Mouse (Mus musculus): ENCODE measurements around the gene St6galnac4. TPM values are rescaled to one million over a fixed set of nuclear protein-coding genes. Genes with fewer than 3 reads are reported as not detected.

Gene St6galnac4
- total RNA-seq, 2 experiments from 2014 or later, result 25.6 to 26.3 TPM

GRCm38 (mm10) chr2:32568149-32568548 lies 18.7 kb upstream of the St6galnac4 start:
- peak; percentile 67 for DNase-seq
- intact Hi-C loops (cut with DNase I; ENCODE audit: low total_unique reads), result loop anchor here (2.0 kb wide), 1 partner anchor 165 kb away; no protein-coding TSS in a partner anchor

- no peak for DNase-seq
- intact Hi-C loops (cut with DNase I; ENCODE audit: low total_unique reads), result loop anchor here (2.0 kb wide), 1 partner anchor 166 kb away; no protein-coding TSS in a partner anchor
Observed at GRCm38 (mm10) chr2:32568941-32569340, 18.0 kb upstream of the St6galnac4 start.

- intact Hi-C loops (cut with DNase I; ENCODE audit: low total_unique reads), result no loop called here
- DNase-seq, result peak; percentile 90
Observed at GRCm38 (mm10) chr2:32570698-32571494, 16.0 kb upstream of the St6galnac4 start, which contains the start of gene Dpm2. Gene Dpm2 (plus strand): TSS chr2:32570858.

GRCm38 (mm10) chr2:32572196-32572595 lies 14.7 kb upstream of the St6galnac4 start:
- intact Hi-C loops (cut with DNase I; ENCODE audit: low total_unique reads), result no loop called here

GRCm38 (mm10) chr2:32574497-32574896 lies 12.4 kb upstream of the St6galnac4 start, which contains the start of gene Pip5kl1:
Gene Pip5kl1 (plus strand): TSS chr2:32574797.
- intact Hi-C loops (cut with DNase I; ENCODE audit: low total_unique reads), result no loop called here
- DNase-seq, result no peak

More at GRCm38 (mm10) chr2:32572196-32572595, 14.7 kb upstream of the St6galnac4 start:
- no peak for DNase-seq

- no peak for DNase-seq
- intact Hi-C loops (cut with DNase I; ENCODE audit: low total_unique reads), result loop anchor here (5.0 kb wide), 1 partner anchor 112 kb away; no protein-coding TSS in a partner anchor
Observed at GRCm38 (mm10) chr2:32574901-32575585, 11.9 kb upstream of the St6galnac4 start.

GRCm38 (mm10) chr2:32575586-32576160 lies 11.2 kb upstream of the St6galnac4 start, which contains the start of gene 9430097D07Rik:
Gene 9430097D07Rik (minus strand): TSS chr2:32575684.
- DNase-seq, result no peak
- intact Hi-C loops (cut with DNase I; ENCODE audit: low total_unique reads), result loop anchor here (5.0 kb wide), 1 partner anchor 112 kb away; no protein-coding TSS in a partner anchor

- intact Hi-C loops (cut with DNase I; ENCODE audit: low total_unique reads), result loop anchor here (5.0 kb wide), 1 partner anchor 111 kb away; no protein-coding TSS in a partner anchor
- no peak for DNase-seq
Observed at GRCm38 (mm10) chr2:32576532-32576931, 10.4 kb upstream of the St6galnac4 start.

GRCm38 (mm10) chr2:32578146-32579046 lies 8.5 kb upstream of the St6galnac4 start:
- intact Hi-C loops (cut with DNase I; ENCODE audit: low total_unique reads), result loop anchor here (5.0 kb wide), 1 partner anchor 109 kb away; no protein-coding TSS in a partner anchor
- DNase-seq, result peak; percentile 46

- intact Hi-C loops (cut with DNase I; ENCODE audit: low total_unique reads), result loop anchor here (5.0 kb wide), 1 partner anchor 36 kb away; no protein-coding TSS in a partner anchor
- no peak for DNase-seq
Observed at GRCm38 (mm10) chr2:32581450-32582095, 5.3 kb upstream of the St6galnac4 start.

GRCm38 (mm10) chr2:32582830-32583799 lies 3.8 kb upstream of the St6galnac4 start:
- intact Hi-C loops (cut with DNase I; ENCODE audit: low total_unique reads), result loop anchor here (5.0 kb wide), 1 partner anchor 34 kb away; no protein-coding TSS in a partner anchor
- peak; percentile 71 for DNase-seq

- intact Hi-C loops (cut with DNase I; ENCODE audit: low total_unique reads), result loop anchor here (2.0 kb wide), 1 partner anchor 20 kb away; no protein-coding TSS in a partner anchor
- DNase-seq, result no peak
Observed at GRCm38 (mm10) chr2:32585149-32585714, 1.7 kb upstream of the St6galnac4 start.

GRCm38 (mm10) chr2:32587731-32588321 lies 931 bp downstream of the St6galnac4 start:
- intact Hi-C loops (cut with DNase I; ENCODE audit: low total_unique reads), result no loop called here
- DNase-seq, result peak; percentile 46

- DNase-seq, result no peak
- intact Hi-C loops (cut with DNase I; ENCODE audit: low total_unique reads), result no loop called here
Observed at GRCm38 (mm10) chr2:32589213-32589795, 2.4 kb downstream of the St6galnac4 start.

GRCm38 (mm10) chr2:32590224-32590623 lies 3.3 kb downstream of the St6galnac4 start:
- peak; percentile 59 for DNase-seq
- intact Hi-C loops (cut with DNase I; ENCODE audit: low total_unique reads), result no loop called here

- intact Hi-C loops (cut with DNase I; ENCODE audit: low total_unique reads), result no loop called here
- no peak for DNase-seq
Observed at GRCm38 (mm10) chr2:32591249-32591648, 4.4 kb downstream of the St6galnac4 start.

All from gastrocnemius, postnatal 14 days (tissue).